Mouse (Mus musculus): Measurements from ENCODE around the gene Tango6. TPM values are rescaled to one million over a fixed set of nuclear protein-coding genes. Genes with fewer than 3 reads are reported as not detected.

The Tango6 gene
- polyA plus RNA-seq, 1 experiment from 2014 or later = 9.0 TPM

DNA sequence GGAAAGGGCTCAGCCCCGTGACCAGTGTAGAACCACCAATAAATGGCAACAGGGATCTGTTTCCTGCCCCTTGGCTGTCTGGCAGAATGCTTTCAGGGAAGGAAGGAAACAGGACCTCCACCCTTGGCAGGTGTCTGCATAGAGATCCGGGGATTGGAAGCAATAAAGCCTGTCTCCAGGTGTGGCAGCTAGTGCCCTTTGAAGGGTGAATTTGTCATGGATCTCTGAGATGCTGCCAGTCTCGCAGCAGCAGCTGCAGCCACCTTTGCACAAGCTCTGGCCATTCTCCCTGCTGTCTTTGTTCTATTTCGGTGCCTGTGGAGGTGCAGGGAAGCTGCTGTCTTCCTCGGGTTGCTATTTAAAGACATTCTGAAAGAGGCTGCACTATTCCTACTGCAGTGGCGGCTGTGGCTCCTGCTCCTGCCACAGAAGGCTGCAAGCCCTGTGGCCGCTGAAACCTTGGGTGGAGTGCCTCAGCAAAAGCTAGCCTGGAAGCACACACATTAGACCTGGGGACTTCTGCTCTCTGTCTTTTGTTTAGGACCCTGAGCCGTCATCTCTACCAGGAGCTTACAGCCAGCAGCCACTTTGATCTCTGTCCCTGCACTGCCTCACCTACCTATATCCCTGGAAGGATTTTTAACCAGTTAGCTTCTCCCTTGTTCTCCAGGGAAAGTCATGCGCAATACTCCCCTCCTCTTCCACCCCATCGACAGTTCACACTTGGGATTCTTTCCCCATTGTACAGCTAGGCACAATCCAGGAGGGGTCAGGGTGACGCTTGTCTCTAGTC lies 156.5 kb downstream of the Tango6 start:
- WGBS = 50% methylated on average over 11 of the region's 11 CpGs
- Histone ChIP-seq H3K4me2 (ENCODE audit: low read depth) (no peak overlapping the region), H3K27ac (ENCODE audit: low read depth, low read length) (no peak overlapping the region), H3K4me3 (ENCODE audit: low read depth, low read length) (no peak overlapping the region), H3K9ac (ENCODE audit: low read length) (0 out of 2 replicates have a peak overlapping the region, but pooled peaks have one; percentile 8), H3K36me3 (ENCODE audit: control insufficient read depth, insufficient read depth, low read length) (no peaks in the 10 kb centered on the region), H3K4me1 (ENCODE audit: control insufficient read depth, insufficient read depth, low read length) (no peaks in the 10 kb centered on the region; the same call in 1 of the 2 replicates), H3K9me3 (ENCODE audit: control insufficient read depth, low read length) (no peaks in the 10 kb centered on the region), H3K27me3 (ENCODE audit: control insufficient read depth, insufficient read depth, low read length) (no peaks in the 10 kb centered on the region)
- DNase-seq (ENCODE audit: low spot score) = no peak
- ATAC-seq (ENCODE audit: insufficient read depth, low FRiP score, low TSS enrichment) = no peak

GRCm38 (mm10) chr8:106850034-106850433 lies 167.2 kb downstream of the Tango6 start:
- no peak overlapping the region for H3K4me3 ChIP-seq (ENCODE audit: low read depth, low read length)
- WGBS = 88% methylated on average over 10 of the region's 10 CpGs
- no peaks in the 10 kb centered on the region for H3K36me3 ChIP-seq (ENCODE audit: control insufficient read depth, insufficient read depth, low read length)
- H3K9me3 ChIP-seq (ENCODE audit: control insufficient read depth, low read length) = no peaks in the 10 kb centered on the region
- DNase-seq (ENCODE audit: low spot score) = no peak
- no peak overlapping the region for H3K27ac ChIP-seq (ENCODE audit: low read depth, low read length)
- no peak overlapping the region for H3K9ac ChIP-seq (ENCODE audit: low read length)
- ATAC-seq (ENCODE audit: insufficient read depth, low FRiP score, low TSS enrichment) = no peak
- H3K4me2 ChIP-seq (ENCODE audit: low read depth) = no peak overlapping the region
- no peaks in the 10 kb centered on the region for H3K27me3 ChIP-seq (ENCODE audit: control insufficient read depth, insufficient read depth, low read length)
- H3K4me1 ChIP-seq (ENCODE audit: control insufficient read depth, insufficient read depth, low read length) = no peaks in the 10 kb centered on the region

DNA sequence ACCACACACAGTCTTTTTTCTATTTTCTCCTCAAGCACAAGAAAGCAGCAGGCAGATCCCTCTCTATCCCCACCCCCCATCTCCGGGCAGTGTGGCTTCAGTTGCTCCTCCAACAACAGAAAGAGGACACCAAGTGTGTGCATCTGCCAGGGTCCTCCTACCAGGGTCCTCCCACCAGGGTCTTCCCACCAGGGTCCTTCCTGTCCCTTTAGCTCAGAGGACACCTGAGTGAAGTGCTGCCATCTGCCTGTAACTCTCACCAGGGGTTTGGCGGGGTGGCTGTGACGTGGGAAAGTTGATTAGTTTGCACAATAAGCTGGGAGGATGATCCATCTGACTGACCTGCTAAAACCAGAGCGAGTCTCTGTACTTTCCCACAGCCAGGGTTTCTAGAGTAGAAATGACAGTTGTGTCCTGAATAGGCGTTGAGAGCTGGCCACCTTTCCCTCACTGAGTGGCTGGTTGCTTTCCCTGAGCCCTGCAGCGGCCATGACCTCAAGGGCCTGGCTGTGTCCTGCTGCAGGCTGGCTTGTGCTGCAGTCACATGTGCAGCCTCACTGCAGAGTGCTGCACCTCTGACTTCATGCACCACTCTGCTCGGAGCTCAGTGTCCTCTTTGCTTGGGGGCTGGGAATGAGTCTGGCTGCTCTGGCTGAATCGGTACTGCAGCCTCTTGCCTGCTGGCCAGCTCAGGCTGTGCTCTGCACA lies 171.8 kb downstream of the Tango6 start:
- Histone ChIP-seq H3K9ac (ENCODE audit: low read length) (no peak overlapping the region), H3K27me3 (ENCODE audit: control insufficient read depth, insufficient read depth, low read length) (no peaks in the 10 kb centered on the region), H3K36me3 (ENCODE audit: control insufficient read depth, insufficient read depth, low read length) (no peaks in the 10 kb centered on the region), H3K9me3 (ENCODE audit: control insufficient read depth, low read length) (no peaks in the 10 kb centered on the region), H3K4me1 (ENCODE audit: control insufficient read depth, insufficient read depth, low read length) (no peaks in the 10 kb centered on the region), H3K4me2 (ENCODE audit: low read depth) (no peak overlapping the region), H3K4me3 (ENCODE audit: low read depth, low read length) (no peak overlapping the region), H3K27ac (ENCODE audit: low read depth, low read length) (no peak overlapping the region)
- ATAC-seq (ENCODE audit: insufficient read depth, low FRiP score, low TSS enrichment) (no peak), DNase-seq (ENCODE audit: low spot score) (no peak)
- WGBS = 35% methylated on average over 8 of the region's 8 CpGs

DNA sequence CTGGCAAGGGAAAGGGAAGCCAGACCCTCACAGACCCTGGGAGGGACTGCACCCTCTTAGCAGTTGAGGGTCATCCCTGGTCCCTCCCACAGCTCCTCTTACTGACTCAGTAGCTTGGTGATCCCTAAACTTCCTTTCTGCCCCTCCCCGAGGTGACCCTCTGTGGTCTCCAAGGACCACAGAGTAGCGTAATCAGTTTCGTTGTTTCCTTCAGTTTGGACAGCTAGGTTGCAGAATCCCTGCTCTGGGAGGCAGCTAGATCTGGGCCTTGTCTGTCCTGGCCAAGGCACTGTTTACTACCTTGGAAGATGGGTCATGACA lies 172.3 kb downstream of the Tango6 start:
- no peak overlapping the region for H3K4me3 ChIP-seq (ENCODE audit: low read depth, low read length)
- no peaks in the 10 kb centered on the region for H3K4me1 ChIP-seq (ENCODE audit: control insufficient read depth, insufficient read depth, low read length)
- H3K9me3 ChIP-seq (ENCODE audit: control insufficient read depth, low read length) = no peaks in the 10 kb centered on the region
- no peak for ATAC-seq (ENCODE audit: insufficient read depth, low FRiP score, low TSS enrichment)
- no peaks in the 10 kb centered on the region for H3K27me3 ChIP-seq (ENCODE audit: control insufficient read depth, insufficient read depth, low read length)
- no peak overlapping the region for H3K9ac ChIP-seq (ENCODE audit: low read length)
- H3K36me3 ChIP-seq (ENCODE audit: control insufficient read depth, insufficient read depth, low read length) = no peaks in the 10 kb centered on the region
- no peak overlapping the region for H3K27ac ChIP-seq (ENCODE audit: low read depth, low read length)
- no peak overlapping the region for H3K4me2 ChIP-seq (ENCODE audit: low read depth)
- no peak for DNase-seq (ENCODE audit: low spot score)
- WGBS = 92% methylated on average over 3 of the region's 3 CpGs

DNA sequence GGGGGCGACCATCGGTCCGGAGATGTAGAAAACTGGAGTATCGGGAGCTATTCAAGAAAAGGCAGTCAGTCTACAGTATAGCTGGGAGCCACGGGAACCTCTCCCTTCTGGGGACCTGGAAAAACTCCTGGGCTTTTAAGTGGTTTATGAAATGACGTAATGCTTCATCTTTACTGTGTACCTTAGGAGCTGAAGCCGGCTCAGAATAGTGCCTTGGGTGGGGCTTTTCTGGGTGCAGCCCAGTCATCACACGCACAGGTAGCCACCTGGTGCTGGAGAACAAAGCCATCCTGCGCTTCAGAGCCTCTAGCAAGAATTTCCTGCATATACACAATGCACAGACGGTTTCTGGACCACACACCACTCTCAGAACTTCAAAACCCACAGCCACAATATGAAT lies 180.0 kb downstream of the Tango6 start:
- Histone ChIP-seq H3K27ac (ENCODE audit: low read depth, low read length) (no peak overlapping the region), H3K4me2 (ENCODE audit: low read depth) (no peak overlapping the region), H3K27me3 (ENCODE audit: control insufficient read depth, insufficient read depth, low read length) (no peaks in the 10 kb centered on the region), H3K36me3 (ENCODE audit: control insufficient read depth, insufficient read depth, low read length) (no peaks in the 10 kb centered on the region), H3K4me1 (ENCODE audit: control insufficient read depth, insufficient read depth, low read length) (no peaks in the 10 kb centered on the region), H3K9me3 (ENCODE audit: control insufficient read depth, low read length) (no peaks in the 10 kb centered on the region), H3K9ac (ENCODE audit: low read length) (no peak overlapping the region), H3K4me3 (ENCODE audit: low read depth, low read length) (no peak overlapping the region)
- DNase-seq (ENCODE audit: low spot score) (no peak), ATAC-seq (ENCODE audit: insufficient read depth, low FRiP score, low TSS enrichment) (no peak)
- WGBS = 88% methylated on average over 10 of the region's 10 CpGs

DNA sequence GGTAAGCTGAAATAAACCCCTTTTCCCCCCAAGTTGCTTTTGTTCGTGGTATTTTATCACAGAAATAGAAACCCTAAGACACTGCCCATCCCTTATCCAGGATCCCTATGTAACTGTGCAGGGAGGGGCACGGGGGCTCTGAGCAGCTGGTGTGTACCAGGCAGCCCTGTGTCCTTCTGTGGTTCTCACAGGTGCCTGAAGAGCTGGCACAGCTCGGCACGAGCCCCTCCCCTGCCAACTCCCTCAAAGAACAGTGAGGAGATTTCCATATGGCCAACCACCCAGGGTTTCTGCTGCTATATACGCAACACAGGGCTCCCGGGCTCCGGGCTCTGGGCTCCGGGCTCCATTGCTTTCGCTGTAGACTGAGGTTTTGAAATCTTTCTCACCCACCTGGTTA lies 182.5 kb downstream of the Tango6 start:
- ATAC-seq (ENCODE audit: insufficient read depth, low FRiP score, low TSS enrichment) = no peak
- H3K4me2 ChIP-seq (ENCODE audit: low read depth) = no peak overlapping the region
- H3K27me3 ChIP-seq (ENCODE audit: control insufficient read depth, insufficient read depth, low read length) = peaks cover 12% of the 10 kb centered on the region
- H3K9ac ChIP-seq (ENCODE audit: low read length) = no peak overlapping the region
- no peak for DNase-seq (ENCODE audit: low spot score)
- no peaks in the 10 kb centered on the region for H3K9me3 ChIP-seq (ENCODE audit: control insufficient read depth, low read length)
- no peak overlapping the region for H3K4me3 ChIP-seq (ENCODE audit: low read depth, low read length)
- no peak overlapping the region for H3K27ac ChIP-seq (ENCODE audit: low read depth, low read length)
- H3K36me3 ChIP-seq (ENCODE audit: control insufficient read depth, insufficient read depth, low read length) = no peaks in the 10 kb centered on the region
- WGBS = 69% methylated on average over 9 of the region's 9 CpGs
- H3K4me1 ChIP-seq (ENCODE audit: control insufficient read depth, insufficient read depth, low read length) = no peaks in the 10 kb centered on the region; the same call in 1 of the 2 replicates

- Histone ChIP-seq H3K4me1 (ENCODE audit: control insufficient read depth, insufficient read depth, low read length) (peaks cover 11% of the 10 kb centered on the region), H3K4me2 (ENCODE audit: low read depth) (peak within 1 kb of the TSS; percentile 85), H3K27me3 (ENCODE audit: control insufficient read depth, insufficient read depth, low read length) (peaks cover 37% of the 10 kb centered on the region), H3K27ac (ENCODE audit: low read depth, low read length) (no peak within 1 kb of the TSS), H3K9ac (ENCODE audit: low read length) (peak within 1 kb of the TSS; percentile 48), H3K36me3 (ENCODE audit: control insufficient read depth, insufficient read depth, low read length) (no peaks in the 10 kb centered on the region), H3K9me3 (ENCODE audit: control insufficient read depth, low read length) (no peaks in the 10 kb centered on the region), H3K4me3 (ENCODE audit: low read depth, low read length) (peak within 1 kb of the TSS; percentile 43)
- peak; percentile 47 for DNase-seq (ENCODE audit: low spot score)
- under 1% methylated on average over 18 of the region's 18 CpGs for WGBS
- ATAC-seq (ENCODE audit: insufficient read depth, low FRiP score, low TSS enrichment) = no peak
Observed at GRCm38 (mm10) chr8:106870051-106870450, 187.2 kb downstream of the Tango6 start, which contains the start of gene Has3. Gene Has3 (plus strand): TSS chr8:106870242.

- Histone ChIP-seq H3K4me2 (ENCODE audit: low read depth) (peak overlapping the region; percentile 85), H3K36me3 (ENCODE audit: control insufficient read depth, insufficient read depth, low read length) (no peaks in the 10 kb centered on the region), H3K9ac (ENCODE audit: low read length) (peak overlapping the region; percentile 48), H3K9me3 (ENCODE audit: control insufficient read depth, low read length) (no peaks in the 10 kb centered on the region), H3K4me1 (ENCODE audit: control insufficient read depth, insufficient read depth, low read length) (peaks cover 11% of the 10 kb centered on the region), H3K27me3 (ENCODE audit: control insufficient read depth, insufficient read depth, low read length) (peaks cover 37% of the 10 kb centered on the region), H3K4me3 (ENCODE audit: low read depth, low read length) (peak overlapping the region; percentile 43), H3K27ac (ENCODE audit: low read depth, low read length) (no peak overlapping the region)
- under 1% methylated on average over 62 of the region's 63 CpGs for WGBS
- DNase-seq (ENCODE audit: low spot score) = peak; percentile 78
- peak; percentile 31; the same call in 1 of the 2 replicates for ATAC-seq (ENCODE audit: insufficient read depth, low FRiP score, low TSS enrichment)
Observed at GRCm38 (mm10) chr8:106870537-106871327, 187.9 kb downstream of the Tango6 start.
